Mouse (Mus musculus) midbrain, embryonic 16.5 days (tissue): ENCODE data around the gene Elf1. TPM values are rescaled to one million over a fixed set of nuclear protein-coding genes. Genes with fewer than 3 reads are reported as not detected.
"Not testable (repeated sequence)": the region's sequence is repeated elsewhere in the genome, so short reads cannot be mapped to it uniquely, and the experiment has no call there.

ENCODE experiments used
- ATAC-seq: fragments of 200-750 bp; cut with Nextera tagmentation; 2 replicates; pipeline ENCODE4 v1.8.0; 2017; ENCODE audit warnings: moderate TSS enrichment
- H3K27ac ChIP-seq: fragments of 300-500 bp; sonication (generic); 2 replicates; pipeline ENCODE4 v1.5.1; 2014; ENCODE audit warnings: mild to moderate bottlenecking, low read length, mixed read lengths
- H3K27me3 ChIP-seq: fragments of 300-500 bp; sonication (generic); 2 replicates; pipeline ENCODE4 v1.6.1; 2014; ENCODE audit warnings: low read depth, low read length, mixed read lengths; ENCODE audit not compliant: control insufficient read depth, insufficient read depth
- H3K36me3 ChIP-seq: fragments of 300-500 bp; sonication (generic); 2 replicates; pipeline ENCODE4 v1.6.1; 2014; ENCODE audit warnings: mild to moderate bottlenecking, low read length, moderate library complexity, mixed read lengths; ENCODE audit not compliant: control insufficient read depth, insufficient read depth
- H3K4me1 ChIP-seq: fragments of 300-500 bp; sonication (generic); 2 replicates; pipeline ENCODE4 v1.6.1; 2014; ENCODE audit warnings: mild to moderate bottlenecking, low read length, mixed read lengths; ENCODE audit not compliant: control insufficient read depth, insufficient read depth
- H3K4me2 ChIP-seq: fragments of 300-500 bp; sonication (generic); 2 replicates; pipeline ENCODE4 v1.6.1; 2014; ENCODE audit warnings: mild to moderate bottlenecking, low read length, mixed read lengths
- H3K4me3 ChIP-seq: fragments of 300-500 bp; sonication (generic); 2 replicates; pipeline ENCODE4 v1.5.1; 2014; ENCODE audit warnings: low read depth, mild to moderate bottlenecking, low read length, moderate library complexity, mixed read lengths
- H3K9ac ChIP-seq: fragments of 300-500 bp; sonication (generic); 2 replicates; pipeline ENCODE4 v1.6.1; 2014; ENCODE audit warnings: low read depth, low read length, mixed read lengths
- H3K9me3 ChIP-seq: fragments of 300-500 bp; sonication (generic); replicated peaks from 2 replicates; pipeline ENCODE4 v1.6.1; 2014; ENCODE audit warnings: mild to moderate bottlenecking, low read length, mixed read lengths; ENCODE audit not compliant: control insufficient read depth, poor library complexity, severe bottlenecking
- WGBS: fragments of 180-500 bp; shearing (Covaris S2); extraction: QIAGEN DNeasy Blood & Tissue Kit; methylation state at CpG from one replicate; pipeline ENCODE4 v1.1.7; 2014; 5-methylcytosine and 5-hydroxymethylcytosine counted together
- polyA plus RNA-seq: library from polyadenylated mRNA; unstranded; fragments of >200 nt; fragmentation: Nextera tagmentation; extraction: Ambion mirVana; gene quantifications from 2 replicates; pipeline ENCODE4 v1.2.1, GENCODE M21; 2015

The Elf1 gene
- 2.0 and 2.9 TPM in 2 replicates for polyA plus RNA-seq

DNA sequence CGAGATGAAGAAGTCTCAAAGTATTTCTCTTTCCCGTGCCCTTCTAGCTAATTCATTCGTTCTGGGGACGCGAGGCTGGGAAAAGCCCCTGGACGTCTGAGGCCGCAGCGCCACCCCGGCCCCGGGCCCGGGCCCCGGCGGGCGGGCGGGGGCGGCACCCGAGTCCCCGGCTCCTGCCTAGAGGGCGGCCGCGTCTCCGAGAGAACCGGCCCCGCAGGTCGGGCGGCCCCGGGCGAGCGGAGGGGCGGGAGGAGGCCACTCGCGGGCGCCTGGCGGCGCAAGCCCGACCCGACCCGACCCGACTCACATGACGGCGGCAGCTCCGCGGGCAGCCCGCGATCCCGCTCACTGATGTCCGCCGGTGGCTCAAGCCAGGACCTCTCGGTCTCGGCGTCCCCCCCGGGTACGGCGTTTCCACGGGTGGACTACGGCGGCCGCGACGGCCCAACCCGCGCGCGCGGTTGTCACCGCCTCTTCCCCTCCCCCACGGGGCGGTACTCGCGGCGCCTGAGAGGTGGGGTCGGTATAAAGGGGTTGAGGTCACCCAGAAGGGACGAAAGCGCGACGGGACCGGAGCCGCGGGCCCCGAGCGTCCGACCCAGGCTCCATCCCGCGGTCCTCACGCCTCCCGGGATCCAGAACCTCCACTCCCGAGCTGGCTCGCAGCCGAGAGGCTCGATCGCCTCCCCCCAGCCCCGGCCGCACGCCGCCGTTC lies at the start of gene Elf1:
TSS of gene Elf1 (plus strand) at position 571 of the 715 bp plus-strand sequence.
- peak; percentile 83 for ATAC-seq
- H3K9me3 ChIP-seq = no peaks in the 10 kb centered on the region
- H3K4me2 ChIP-seq = peak within 1 kb of the TSS; percentile 59
- no peaks in the 10 kb centered on the region for H3K27me3 ChIP-seq
- H3K36me3 ChIP-seq = peaks cover 4% of the 10 kb centered on the region; the same call in 1 of the 2 replicates
- peak within 1 kb of the TSS; percentile 94 for H3K4me3 ChIP-seq
- peaks cover 26% of the 10 kb centered on the region for H3K4me1 ChIP-seq
- WGBS = 1% methylated on average over 62 of the region's 96 CpGs
- H3K9ac ChIP-seq = peak within 1 kb of the TSS; percentile 90
- peak within 1 kb of the TSS; percentile 100 for H3K27ac ChIP-seq

DNA sequence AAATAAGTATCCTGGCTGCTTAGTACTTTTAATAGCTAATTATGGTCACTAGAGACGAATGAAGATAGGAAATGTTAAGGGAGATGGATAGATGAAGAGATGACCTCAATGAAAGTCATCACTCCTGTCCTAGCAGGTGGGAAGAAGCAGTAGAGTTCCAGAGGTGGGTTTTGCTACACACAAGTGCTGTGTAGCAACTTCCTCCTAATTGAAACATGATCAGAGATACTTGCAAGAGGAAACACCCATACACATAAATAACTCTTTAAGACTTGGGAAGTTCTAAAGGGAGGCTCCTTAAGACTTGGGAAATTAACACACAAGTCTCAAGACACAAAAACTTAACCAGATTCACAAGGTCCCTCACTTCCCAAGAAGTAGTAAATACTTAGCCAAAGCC lies 46.9 kb upstream of the Elf1 start:
- WGBS = 85% methylated on average over 1 of the region's 1 CpGs
- no peak for ATAC-seq
- Histone ChIP-seq H3K27me3 (no peaks in the 10 kb centered on the region), H3K36me3 (no peaks in the 10 kb centered on the region; the same call in none of the 2 replicates), H3K9ac (no peak overlapping the region), H3K4me3 (no peak overlapping the region), H3K4me1 (no peaks in the 10 kb centered on the region), H3K9me3 (no peaks in the 10 kb centered on the region), H3K27ac (no peak overlapping the region), H3K4me2 (no peak overlapping the region)

DNA sequence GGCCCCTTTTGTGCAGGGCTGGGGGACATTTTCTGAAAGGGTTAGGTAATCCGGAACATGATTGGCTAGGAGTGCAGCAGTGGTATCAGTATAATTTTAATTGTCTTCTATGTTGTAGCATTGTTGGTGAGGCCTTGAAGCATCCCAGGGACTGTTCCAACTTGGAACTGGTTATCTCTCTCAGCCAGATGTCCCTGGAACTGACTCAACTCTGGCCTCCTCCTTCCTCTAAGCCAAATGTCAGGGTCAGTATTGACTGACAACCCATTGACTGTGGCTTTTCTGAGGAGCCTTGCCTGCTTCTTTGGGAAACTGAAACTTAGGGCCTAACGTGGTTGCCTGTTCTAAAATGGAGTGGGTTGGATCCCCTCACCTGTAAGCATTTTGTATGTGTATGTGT lies 40.3 kb upstream of the Elf1 start:
- Histone ChIP-seq H3K27ac (no peak overlapping the region), H3K36me3 (no peaks in the 10 kb centered on the region), H3K9ac (no peak overlapping the region), H3K4me3 (no peak overlapping the region), H3K4me2 (no peak overlapping the region), H3K9me3 (no peaks in the 10 kb centered on the region; the same call in 1 of the 2 replicates), H3K27me3 (no peaks in the 10 kb centered on the region), H3K4me1 (peaks cover 14% of the 10 kb centered on the region)
- ATAC-seq = no peak
- 85% methylated on average over 2 of the region's 2 CpGs for WGBS

DNA sequence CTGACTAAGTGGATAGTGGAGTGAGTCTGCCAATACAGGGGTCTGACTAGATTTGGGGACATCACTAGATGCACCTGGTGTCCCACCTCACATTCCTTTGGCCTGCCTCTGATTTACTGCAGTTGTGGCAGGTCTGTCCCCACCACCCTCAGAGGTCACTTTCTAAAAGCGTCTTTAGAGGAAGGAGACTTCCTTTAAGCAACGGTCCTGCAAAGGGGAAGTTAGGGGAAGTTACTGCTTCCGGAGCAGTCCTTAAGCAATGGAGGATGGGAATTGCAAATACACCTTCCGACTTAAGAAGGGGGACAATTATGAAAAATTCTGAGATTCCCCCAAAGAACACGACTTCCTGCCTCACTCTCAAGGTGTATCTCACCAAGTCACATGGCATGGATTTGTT lies 39.6 kb upstream of the Elf1 start:
- Histone ChIP-seq H3K4me2 (no peak overlapping the region), H3K4me3 (no peak overlapping the region), H3K9ac (no peak overlapping the region), H3K36me3 (no peaks in the 10 kb centered on the region), H3K27me3 (no peaks in the 10 kb centered on the region), H3K27ac (no peak overlapping the region), H3K9me3 (no peaks in the 10 kb centered on the region; the same call in 1 of the 2 replicates), H3K4me1 (peaks cover 17% of the 10 kb centered on the region)
- no peak for ATAC-seq
- 84% methylated on average over 5 of the region's 5 CpGs for WGBS

DNA sequence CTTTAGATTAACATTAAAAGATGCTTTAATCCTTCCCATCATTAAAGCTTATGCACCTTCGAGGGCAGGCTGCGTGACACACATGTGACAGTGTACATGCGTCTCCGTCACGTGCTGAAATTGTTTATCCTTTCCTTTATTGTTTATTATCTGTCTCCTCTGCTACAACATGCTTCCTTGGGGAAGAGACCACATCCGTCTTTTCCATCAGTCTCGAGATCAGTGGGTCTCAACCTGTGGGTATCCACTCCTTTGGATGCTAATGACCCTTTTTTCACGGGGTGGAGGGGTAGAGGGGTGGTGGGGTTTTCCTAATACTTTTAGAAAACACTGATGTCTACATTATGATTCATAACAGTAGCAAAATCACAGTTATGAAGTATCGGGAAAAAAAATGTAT lies 36.4 kb upstream of the Elf1 start:
- 57% methylated on average over 9 of the region's 9 CpGs for WGBS
- Histone ChIP-seq H3K9me3 (no peaks in the 10 kb centered on the region; the same call in 1 of the 2 replicates), H3K4me3 (peak overlapping the region; percentile 28; the same call in 1 of the 2 replicates), H3K9ac (no peak overlapping the region), H3K4me2 (peak overlapping the region; percentile 58), H3K4me1 (peaks cover 17% of the 10 kb centered on the region), H3K27ac (peak overlapping the region; percentile 88), H3K36me3 (no peaks in the 10 kb centered on the region), H3K27me3 (no peaks in the 10 kb centered on the region)
- peak; percentile 44 for ATAC-seq

DNA sequence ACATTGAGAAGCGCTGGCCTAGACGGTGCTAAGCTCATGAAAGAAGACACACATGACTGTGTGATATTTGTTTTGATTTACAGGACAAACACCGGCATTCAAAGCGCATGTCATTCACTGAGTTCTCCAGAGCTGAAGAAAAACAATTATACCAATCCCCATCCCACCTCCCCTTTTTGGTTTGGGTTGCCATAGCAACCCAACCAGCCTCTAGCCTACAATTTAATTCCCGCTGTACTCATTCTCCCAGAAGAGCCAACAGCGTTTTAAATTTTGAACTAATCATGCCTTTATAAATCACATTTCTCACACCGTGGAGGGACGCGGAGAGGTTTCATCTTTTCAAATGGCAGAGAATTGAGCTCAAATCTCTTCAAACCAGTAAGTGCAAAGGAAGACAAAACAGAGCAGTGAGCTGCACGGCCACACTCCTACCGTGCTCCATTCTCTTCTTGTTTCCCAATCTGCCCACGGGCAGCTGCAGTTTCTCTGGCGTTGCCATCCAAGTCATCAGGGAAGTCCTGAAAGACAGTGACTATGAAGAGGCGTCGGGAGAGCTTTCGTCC lies 35.9 kb upstream of the Elf1 start:
- Histone ChIP-seq H3K4me1 (peaks cover 17% of the 10 kb centered on the region), H3K4me3 (peak overlapping the region; percentile 28; the same call in 1 of the 2 replicates), H3K9me3 (no peaks in the 10 kb centered on the region), H3K27me3 (no peaks in the 10 kb centered on the region), H3K4me2 (peak overlapping the region; percentile 58), H3K9ac (no peak overlapping the region), H3K36me3 (no peaks in the 10 kb centered on the region), H3K27ac (peak overlapping the region; percentile 88)
- 7% methylated on average over 16 of the region's 16 CpGs for WGBS
- peak; percentile 88 for ATAC-seq

DNA sequence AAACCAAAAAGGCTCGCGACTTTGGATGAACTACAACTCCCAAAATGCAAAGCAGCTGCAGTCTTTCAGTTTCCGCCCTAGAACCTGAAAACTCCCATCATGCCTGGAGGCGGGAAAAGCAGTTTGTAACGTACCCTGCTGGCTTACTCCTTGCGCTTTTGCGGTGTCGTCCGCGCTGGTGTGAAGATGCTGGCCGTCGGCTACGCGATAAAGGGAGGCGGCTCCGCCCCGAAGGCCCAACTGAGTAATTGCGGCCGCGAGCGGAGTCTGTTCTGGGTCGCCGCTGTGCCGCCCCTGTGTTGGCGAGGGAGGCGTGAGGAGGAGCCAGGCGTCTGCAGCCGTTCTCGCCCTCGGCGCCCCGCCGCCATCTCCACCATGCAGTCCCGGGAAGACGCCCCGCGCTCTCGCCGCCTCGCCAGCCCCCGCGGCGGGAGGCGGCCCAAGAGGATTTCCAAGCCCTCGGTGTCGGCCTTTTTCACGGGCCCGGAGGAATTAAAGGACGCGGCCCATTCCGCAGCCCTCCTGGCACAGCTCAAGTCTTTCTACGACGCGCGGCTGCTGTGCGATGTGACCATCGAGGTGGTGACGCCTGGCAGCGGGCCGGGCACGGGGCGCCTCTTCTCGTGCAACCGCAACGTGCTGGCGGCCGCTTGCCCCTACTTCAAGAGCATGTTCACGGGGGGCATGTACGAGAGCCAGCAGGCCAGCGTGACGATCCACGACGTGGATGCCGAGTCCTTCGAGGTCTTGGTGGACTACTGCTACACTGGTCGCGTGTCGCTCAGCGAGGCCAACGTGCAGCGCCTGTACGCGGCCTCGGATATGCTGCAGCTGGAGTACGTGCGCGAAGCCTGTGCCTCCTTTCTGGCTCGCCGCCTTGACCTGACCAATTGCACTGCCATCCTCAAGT lies 29.1 kb upstream of the Elf1 start, which contains the start of gene Kbtbd6:
TSS of gene Kbtbd6 (plus strand) at position 155 of the 910 bp plus-strand sequence.
- H3K27ac ChIP-seq = not testable (repeated sequence)
- 13% methylated on average over 37 of the region's 89 CpGs for WGBS

DNA sequence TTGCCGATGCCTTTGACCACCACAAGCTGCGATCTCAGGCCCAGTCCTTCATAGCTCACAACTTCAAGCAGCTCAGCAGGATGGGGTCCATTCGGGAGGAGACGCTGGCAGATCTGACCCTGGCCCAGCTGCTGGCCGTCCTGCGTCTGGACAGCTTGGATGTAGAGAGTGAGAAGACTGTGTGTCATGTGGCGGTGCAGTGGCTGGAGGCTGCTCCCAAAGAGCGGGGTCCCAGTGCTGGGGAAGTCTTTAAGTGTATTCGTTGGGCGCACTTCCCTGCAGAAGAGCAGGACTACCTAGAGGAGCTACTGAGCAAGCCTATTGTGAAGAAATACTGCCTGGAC lies 28.4 kb upstream of the Elf1 start:
- H3K9me3 ChIP-seq = not testable (repeated sequence)
- peak; percentile 50; the same call in 1 of the 2 replicates for ATAC-seq
- WGBS = 92% methylated on average over 4 of the region's 10 CpGs

More for the DNA sequence above, 29.1 kb upstream of the Elf1 start, which contains the start of gene Kbtbd6:
- peak within 1 kb of the TSS; percentile 75 for H3K4me2 ChIP-seq
- not testable (repeated sequence) for H3K27me3 ChIP-seq, H3K4me1 ChIP-seq, H3K36me3 ChIP-seq, H3K9me3 ChIP-seq
- ATAC-seq = peak; percentile 89
- H3K9ac ChIP-seq = peak within 1 kb of the TSS; percentile 63; the same call in 1 of the 2 replicates
- H3K4me3 ChIP-seq = peak within 1 kb of the TSS; percentile 53

More for the DNA sequence above, 28.4 kb upstream of the Elf1 start:
- H3K27ac ChIP-seq, H3K9ac ChIP-seq, H3K27me3 ChIP-seq, H3K4me3 ChIP-seq, H3K36me3 ChIP-seq, H3K4me1 ChIP-seq, H3K4me2 ChIP-seq: not testable (repeated sequence)
